Mouse (Mus musculus) liver, embryonic 16.5 days (tissue): ENCODE measurements around the gene Spg11. TPM values are rescaled to one million over a fixed set of nuclear protein-coding genes. Genes with fewer than 3 reads are reported as not detected.
A peak's percentile ranks its signal among the peaks of the same experiment; 100 is the strongest.

ENCODE experiments used
- ATAC-seq: fragments of 200-750 bp; cut with Nextera tagmentation; 2 replicates; pipeline ENCODE4 v1.8.0; 2017; ENCODE audit warnings: low read depth, mild to moderate bottlenecking, moderate number of reproducible peaks, moderate library complexity
- H3K27ac ChIP-seq: fragments of 300-500 bp; sonication (generic); 2 replicates; pipeline ENCODE4 v1.5.1; 2014; ENCODE audit warnings: mild to moderate bottlenecking, low read length
- H3K27me3 ChIP-seq: fragments of 300-500 bp; sonication (generic); 2 replicates; pipeline ENCODE4 v1.6.1; 2014; ENCODE audit warnings: low read depth, low read length, mixed read lengths; ENCODE audit not compliant: control insufficient read depth, insufficient read depth
- H3K36me3 ChIP-seq: fragments of 300-500 bp; sonication (generic); 2 replicates; pipeline ENCODE4 v1.6.1; 2014; ENCODE audit warnings: mild to moderate bottlenecking; ENCODE audit not compliant: control insufficient read depth, insufficient read depth
- H3K4me1 ChIP-seq: fragments of 300-500 bp; sonication (generic); 2 replicates; pipeline ENCODE4 v1.6.1; 2014; ENCODE audit warnings: low read depth, low read length, mixed read lengths; ENCODE audit not compliant: control insufficient read depth
- H3K4me2 ChIP-seq: fragments of 300-500 bp; sonication (generic); 2 replicates; pipeline ENCODE4 v1.6.1; 2014; ENCODE audit warnings: low read depth, low read length, mixed read lengths
- H3K4me3 ChIP-seq: fragments of 300-500 bp; sonication (generic); 2 replicates; pipeline ENCODE4 v1.5.1; 2014; ENCODE audit warnings: low read depth, mild to moderate bottlenecking, low read length
- H3K9ac ChIP-seq: fragments of 300-500 bp; sonication (generic); 2 replicates; pipeline ENCODE4 v1.6.1; 2014; ENCODE audit warnings: low read depth, low read length
- H3K9me3 ChIP-seq: fragments of 300-500 bp; sonication (generic); replicated peaks from 2 replicates; pipeline ENCODE4 v1.6.1; 2016; ENCODE audit warnings: low read length; ENCODE audit not compliant: control insufficient read depth
- WGBS: fragments of 180-500 bp; shearing (Covaris S2); extraction: QIAGEN DNeasy Blood & Tissue Kit; methylation state at CpG from one replicate; pipeline ENCODE4 v1.1.7; 2014; ENCODE audit not compliant: insufficient replicate concordance; 5-methylcytosine and 5-hydroxymethylcytosine counted together
- polyA plus RNA-seq: library from polyadenylated mRNA; unstranded; fragments of >200 nt; fragmentation: Nextera tagmentation; extraction: Ambion mirVana; gene quantifications from 2 replicates; pipeline ENCODE4 v1.2.1, GENCODE M21; 2015

Gene Spg11
- polyA plus RNA-seq, 1 experiment from 2014 or later = 3.5 TPM

GRCm38 (mm10) chr2:122148242-122148917 is 30.2 kb upstream of the Spg11 start:
- Histone ChIP-seq H3K27ac (peak overlapping the region; percentile 80), H3K4me2 (peak overlapping the region; percentile 83), H3K4me1 (peaks cover 28% of the 10 kb centered on the region), H3K27me3 (no peaks in the 10 kb centered on the region), H3K4me3 (peak overlapping the region; percentile 75), H3K36me3 (peaks cover 10% of the 10 kb centered on the region), H3K9me3 (no peaks in the 10 kb centered on the region), H3K9ac (peak overlapping the region; percentile 80)
- WGBS = 5% methylated on average over 18 of the region's 18 CpGs
- peak; percentile 17 for ATAC-seq

- Histone ChIP-seq H3K4me2 (peak within 1 kb of the TSS; percentile 83), H3K27ac (peak within 1 kb of the TSS; percentile 80), H3K4me1 (peaks cover 28% of the 10 kb centered on the region), H3K9ac (peak within 1 kb of the TSS; percentile 80), H3K36me3 (peaks cover 7% of the 10 kb centered on the region), H3K9me3 (no peaks in the 10 kb centered on the region), H3K4me3 (peak within 1 kb of the TSS; percentile 75), H3K27me3 (no peaks in the 10 kb centered on the region)
- peak; percentile 94 for ATAC-seq
- WGBS = under 1% methylated on average over 40 of the region's 40 CpGs
Measured at GRCm38 (mm10) chr2:122147508-122148241, 29.5 kb upstream of the Spg11 start, which contains the start of gene B2m. B2m (plus strand) TSS chr2:122147686.

GRCm38 (mm10) chr2:122146687-122147086 is 28.5 kb upstream of the Spg11 start:
- H3K4me3 ChIP-seq = peak overlapping the region; percentile 75; the same call in 1 of the 2 replicates

GRCm38 (mm10) chr2:122145756-122146155 is 27.6 kb upstream of the Spg11 start:
- H3K4me1 ChIP-seq = peaks cover 28% of the 10 kb centered on the region
- no peak overlapping the region for H3K4me3 ChIP-seq
- 52% methylated on average over 4 of the region's 4 CpGs for WGBS
- ATAC-seq = no peak
- H3K27me3 ChIP-seq = no peaks in the 10 kb centered on the region
- H3K9ac ChIP-seq = no peak overlapping the region
- no peaks in the 10 kb centered on the region for H3K9me3 ChIP-seq
- no peak overlapping the region for H3K4me2 ChIP-seq
- H3K36me3 ChIP-seq = no peaks in the 10 kb centered on the region
- H3K27ac ChIP-seq = 0 out of 2 replicates have a peak overlapping the region, but pooled peaks have one; percentile 9

More at GRCm38 (mm10) chr2:122146687-122147086, 28.5 kb upstream of the Spg11 start:
- Histone ChIP-seq H3K9me3 (no peaks in the 10 kb centered on the region), H3K27me3 (no peaks in the 10 kb centered on the region), H3K9ac (peak overlapping the region; percentile 80; the same call in 1 of the 2 replicates), H3K27ac (peak overlapping the region; percentile 76), H3K4me2 (peak overlapping the region; percentile 83), H3K36me3 (peaks cover 4% of the 10 kb centered on the region), H3K4me1 (peaks cover 28% of the 10 kb centered on the region)
- WGBS = 66% methylated on average over 6 of the region's 6 CpGs
- ATAC-seq = no peak

GRCm38 (mm10) chr2:122143111-122143510 is 24.9 kb upstream of the Spg11 start:
- WGBS = 66% methylated on average over 3 of the region's 3 CpGs
- H3K4me1 ChIP-seq = peaks cover 17% of the 10 kb centered on the region
- no peak overlapping the region for H3K9ac ChIP-seq
- no peak for ATAC-seq
- no peaks in the 10 kb centered on the region for H3K9me3 ChIP-seq
- H3K4me2 ChIP-seq = no peak overlapping the region
- no peak overlapping the region for H3K4me3 ChIP-seq
- H3K27ac ChIP-seq = no peak overlapping the region
- H3K36me3 ChIP-seq = no peaks in the 10 kb centered on the region
- no peaks in the 10 kb centered on the region for H3K27me3 ChIP-seq

GRCm38 (mm10) chr2:122141332-122141967 is 23.3 kb upstream of the Spg11 start:
- peaks cover 17% of the 10 kb centered on the region for H3K4me1 ChIP-seq
- H3K4me3 ChIP-seq = no peak overlapping the region
- H3K4me2 ChIP-seq = peak overlapping the region; percentile 26
- no peak overlapping the region for H3K9ac ChIP-seq
- H3K36me3 ChIP-seq = no peaks in the 10 kb centered on the region
- 53% methylated on average over 5 of the region's 5 CpGs for WGBS
- no peaks in the 10 kb centered on the region for H3K9me3 ChIP-seq
- H3K27me3 ChIP-seq = no peaks in the 10 kb centered on the region
- peak overlapping the region; percentile 81 for H3K27ac ChIP-seq
- peak; percentile 63 for ATAC-seq

- H3K27ac ChIP-seq = peak overlapping the region; percentile 81
- H3K4me2 ChIP-seq = peak overlapping the region; percentile 15; the same call in 1 of the 2 replicates
- 45% methylated on average over 2 of the region's 2 CpGs for WGBS
Measured at GRCm38 (mm10) chr2:122140815-122141214, 22.6 kb upstream of the Spg11 start.

GRCm38 (mm10) chr2:122137839-122138465 is 19.8 kb upstream of the Spg11 start:
- ATAC-seq = peak; percentile 93
- peak overlapping the region; percentile 51 for H3K9ac ChIP-seq
- 18% methylated on average over 5 of the region's 5 CpGs for WGBS
- H3K27ac ChIP-seq = peak overlapping the region; percentile 74
- no peaks in the 10 kb centered on the region for H3K9me3 ChIP-seq
- 0 out of 2 replicates have a peak overlapping the region, but pooled peaks have one; percentile 8 for H3K4me3 ChIP-seq
- H3K4me1 ChIP-seq = peaks cover 14% of the 10 kb centered on the region
- peak overlapping the region; percentile 52 for H3K4me2 ChIP-seq
- H3K36me3 ChIP-seq = no peaks in the 10 kb centered on the region
- H3K27me3 ChIP-seq = no peaks in the 10 kb centered on the region

More at GRCm38 (mm10) chr2:122140815-122141214, 22.6 kb upstream of the Spg11 start:
- Histone ChIP-seq H3K4me1 (peaks cover 16% of the 10 kb centered on the region), H3K27me3 (no peaks in the 10 kb centered on the region), H3K36me3 (no peaks in the 10 kb centered on the region), H3K9ac (no peak overlapping the region), H3K9me3 (no peaks in the 10 kb centered on the region), H3K4me3 (no peak overlapping the region)
- peak; percentile 49 for ATAC-seq
